Mouse (Mus musculus): Measurements from ENCODE around the gene Zc3h12a.

The Zc3h12a gene

DNA sequence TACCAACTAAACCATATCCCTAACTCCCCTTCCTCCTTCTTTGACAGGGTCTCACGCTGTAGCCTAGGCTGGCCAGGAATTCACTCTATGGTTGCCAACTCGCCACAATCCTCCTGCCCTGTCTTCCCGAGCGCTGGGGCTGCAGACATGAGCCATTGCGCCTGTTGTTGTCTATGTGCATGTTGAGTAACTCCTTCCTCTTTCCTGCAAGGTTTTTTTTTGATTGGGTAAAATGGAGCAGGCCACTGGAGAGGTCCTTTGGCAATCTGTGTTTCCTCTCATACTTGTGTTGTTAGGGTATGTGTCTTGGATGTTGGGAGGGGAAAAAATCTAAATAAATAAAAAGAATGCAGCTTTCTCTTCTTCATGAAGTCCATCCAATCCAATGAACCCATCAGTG lies 16.6 kb upstream of the Zc3h12a start:
- DNase-seq, result no peak

DNA sequence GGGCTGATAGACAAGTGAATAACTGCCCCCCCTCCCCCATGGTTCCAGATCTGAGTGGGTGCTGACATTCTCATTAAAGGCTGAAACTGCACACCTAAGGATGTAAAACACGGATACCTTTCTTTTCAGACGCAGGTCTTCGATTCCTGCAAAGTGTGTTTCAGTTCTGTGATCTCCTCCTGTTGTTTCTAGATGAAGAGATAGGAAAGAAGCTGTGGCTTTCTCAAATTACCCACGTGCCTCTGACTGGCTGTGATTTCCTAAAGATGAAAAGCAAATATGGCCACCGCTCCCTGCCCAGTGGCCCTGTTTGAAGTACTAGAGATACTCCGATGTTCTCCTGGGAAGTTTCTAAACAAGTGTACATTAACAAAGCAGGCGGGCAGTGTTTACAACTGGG lies 10.7 kb upstream of the Zc3h12a start:
- no peak for DNase-seq

DNA sequence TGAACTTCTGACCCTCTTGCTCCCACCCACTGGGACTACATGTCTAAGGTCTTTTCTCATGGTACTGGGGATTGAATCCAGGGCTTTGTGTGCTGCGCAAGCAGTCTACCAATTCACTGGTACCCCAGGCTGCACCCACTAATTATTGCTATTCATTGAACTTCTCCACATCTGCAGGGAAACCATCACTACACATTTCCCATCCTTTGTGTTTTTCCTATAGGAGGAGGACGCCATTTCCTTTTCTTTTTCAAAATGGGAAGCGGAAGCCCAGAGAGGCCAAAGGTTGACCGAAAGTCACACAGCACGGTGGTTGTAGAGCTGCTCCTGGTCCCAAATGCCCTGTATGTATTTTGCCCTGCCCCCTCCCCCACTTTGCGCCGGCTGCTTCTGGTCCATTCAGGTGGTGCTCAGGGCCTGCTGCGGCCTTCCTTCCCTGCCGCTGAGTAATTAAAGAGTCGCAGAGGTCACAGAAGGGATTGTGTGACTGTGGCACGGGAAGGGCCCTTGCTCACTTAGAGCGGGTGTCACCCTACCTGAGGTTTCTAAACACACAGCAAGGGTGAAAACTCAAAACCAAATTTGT lies 8.8 kb upstream of the Zc3h12a start:
- no peak for DNase-seq

DNA sequence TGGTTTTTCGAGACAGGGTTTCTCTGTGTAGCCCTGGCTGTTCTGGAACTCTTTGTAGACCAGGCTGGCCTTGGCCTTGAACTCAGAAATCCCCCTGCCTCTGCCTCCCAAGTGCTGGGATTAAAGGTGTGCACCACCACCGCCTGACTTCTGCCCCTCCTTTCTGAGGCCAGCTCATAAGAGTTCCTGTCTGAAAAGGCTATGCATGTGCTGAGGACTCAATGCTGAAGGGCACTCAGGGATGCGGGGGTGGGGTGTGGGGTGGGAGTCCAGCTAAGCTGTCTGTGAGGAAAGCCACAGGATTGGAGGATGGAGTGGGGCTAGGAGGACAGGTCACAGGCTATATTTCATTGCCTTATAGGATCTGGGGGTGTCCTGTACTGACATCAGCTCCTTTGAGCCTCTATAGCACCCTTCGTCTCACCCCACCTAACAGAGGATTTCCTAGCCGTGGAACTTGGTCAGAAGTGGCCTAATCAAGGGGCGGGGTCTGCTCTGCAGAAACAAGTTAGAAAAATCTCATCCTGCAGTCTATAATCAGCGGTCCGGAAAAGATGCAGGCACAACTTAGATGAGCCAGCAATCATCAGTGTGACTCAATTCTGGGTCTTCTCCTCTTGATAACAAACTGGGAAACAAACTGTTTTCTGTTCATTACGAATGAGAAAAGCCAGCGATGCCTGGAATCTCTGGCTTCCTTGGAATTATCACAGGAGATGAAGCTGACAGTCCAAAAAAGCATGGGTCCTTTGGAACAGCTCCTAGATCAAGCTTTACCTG lies 7.6 kb upstream of the Zc3h12a start:
- no peak for DNase-seq

GRCm38 (mm10) chr4:125134631-125135030 lies 7.0 kb upstream of the Zc3h12a start:
- no peak for DNase-seq

DNA sequence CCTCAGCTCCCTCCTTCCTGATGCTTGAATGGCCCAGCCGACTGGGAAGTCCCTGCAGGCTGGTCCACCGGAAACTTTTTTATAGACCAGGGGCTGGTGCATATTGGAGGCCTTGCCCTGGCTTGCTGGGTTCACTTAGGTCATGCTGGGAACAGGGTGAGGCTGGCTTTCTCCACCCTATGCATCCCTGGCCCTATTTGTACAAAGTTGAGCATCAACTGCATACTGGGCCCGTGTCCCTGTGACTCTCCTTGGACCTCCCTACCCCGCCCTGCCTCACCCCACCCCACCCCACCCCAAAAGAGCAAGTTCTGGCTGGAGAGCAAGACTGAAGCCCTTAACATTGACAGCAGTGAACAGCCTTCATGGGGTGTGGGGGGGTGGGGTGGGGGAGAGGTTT lies 6.6 kb upstream of the Zc3h12a start:
- DNase-seq, result no peak

DNA sequence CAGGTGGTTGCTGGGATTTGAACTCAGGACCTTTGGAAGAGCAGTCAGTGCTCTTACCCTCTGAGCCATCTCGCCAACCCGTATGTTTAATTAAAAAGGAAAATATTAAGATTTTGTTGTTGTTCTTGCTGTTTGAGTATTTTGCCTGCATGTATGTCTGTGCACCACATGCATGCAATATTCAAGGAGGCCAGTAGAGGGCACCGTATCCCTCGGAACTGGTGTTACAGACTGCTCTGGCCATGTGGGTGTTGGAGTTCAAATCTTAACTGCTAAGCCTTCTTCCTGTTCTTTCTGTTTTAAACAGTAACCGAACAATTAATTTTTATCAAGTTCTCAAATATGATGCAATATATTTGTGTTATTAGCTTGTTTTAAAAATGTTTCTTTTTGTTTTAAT lies 4.8 kb upstream of the Zc3h12a start:
- peak; percentile 82 for DNase-seq

DNA sequence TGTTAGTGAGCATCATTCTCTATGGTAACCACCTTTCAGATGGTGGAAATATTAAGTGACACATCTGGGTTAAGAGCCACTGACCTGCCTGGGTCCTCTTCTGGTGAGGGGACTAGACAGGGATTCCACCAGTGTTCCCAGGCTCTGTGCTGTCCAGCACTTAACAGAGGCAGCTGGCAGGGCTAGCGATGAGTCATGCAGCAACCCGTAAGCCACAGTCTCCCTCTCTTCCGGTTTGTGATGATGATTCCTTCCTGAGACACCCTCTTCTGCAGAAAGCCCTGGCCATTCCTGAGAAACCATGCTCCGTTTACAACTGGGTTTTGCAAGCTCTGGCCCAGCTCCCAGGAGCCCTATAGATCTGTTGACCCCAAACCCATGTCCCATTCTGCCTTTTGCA lies 3.9 kb upstream of the Zc3h12a start:
- DNase-seq, result no peak

DNA sequence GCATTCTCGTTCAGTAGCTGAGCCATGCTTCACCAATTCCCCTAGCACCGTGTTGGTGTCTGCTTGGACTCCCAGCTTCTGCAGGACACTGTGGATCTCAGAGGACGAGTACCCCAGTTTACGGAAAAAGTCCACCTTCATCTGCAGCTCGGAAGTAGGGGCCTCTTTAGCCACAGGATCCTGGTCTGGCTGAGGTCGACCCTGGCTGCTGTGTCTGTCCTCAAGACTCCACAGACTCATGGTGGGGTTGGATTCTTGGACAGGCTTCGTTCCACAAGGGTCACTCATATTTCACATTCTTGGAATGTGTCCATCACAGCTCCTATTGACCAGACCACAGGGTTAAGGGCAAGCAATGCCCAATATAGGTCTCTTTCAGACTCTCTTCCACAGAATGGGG lies 879 bp downstream of the Zc3h12a start:
- DNase-seq, result no peak

GRCm38 (mm10) chr4:125126186-125126585 lies 1.5 kb downstream of the Zc3h12a start:
- no peak for DNase-seq

- DNase-seq, result no peak
Measured at GRCm38 (mm10) chr4:125125361-125125921, 2.2 kb downstream of the Zc3h12a start.

- peak; percentile 74 for DNase-seq
Measured at GRCm38 (mm10) chr4:125124424-125125209, 3.0 kb downstream of the Zc3h12a start.

DNA sequence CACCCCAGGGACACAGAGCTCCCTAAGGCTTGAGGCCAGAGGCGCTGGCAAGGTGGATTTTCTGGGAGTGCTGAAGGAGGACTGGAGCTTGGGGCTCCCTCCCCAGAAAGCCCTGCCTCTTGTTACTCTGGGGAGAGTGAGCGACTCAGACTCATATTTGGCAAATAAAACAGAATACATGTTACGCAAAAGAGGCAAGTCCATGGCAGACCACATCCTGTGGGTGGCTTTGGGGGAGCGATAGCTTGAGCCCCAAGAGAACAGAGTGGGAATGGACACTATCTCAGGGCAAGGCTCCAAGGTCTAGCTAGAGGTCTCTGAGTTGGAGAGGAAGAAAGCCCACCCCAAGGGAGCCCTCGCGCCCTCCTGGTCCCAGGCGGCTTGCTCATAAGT lies 4.4 kb downstream of the Zc3h12a start:
- DNase-seq, result no peak

GRCm38 (mm10) chr4:125122431-125123278 lies 5.0 kb downstream of the Zc3h12a start:
- DNase-seq, result peak; percentile 83

GRCm38 (mm10) chr4:125119721-125120120 lies 7.9 kb downstream of the Zc3h12a start:
- DNase-seq, result no peak

DNA sequence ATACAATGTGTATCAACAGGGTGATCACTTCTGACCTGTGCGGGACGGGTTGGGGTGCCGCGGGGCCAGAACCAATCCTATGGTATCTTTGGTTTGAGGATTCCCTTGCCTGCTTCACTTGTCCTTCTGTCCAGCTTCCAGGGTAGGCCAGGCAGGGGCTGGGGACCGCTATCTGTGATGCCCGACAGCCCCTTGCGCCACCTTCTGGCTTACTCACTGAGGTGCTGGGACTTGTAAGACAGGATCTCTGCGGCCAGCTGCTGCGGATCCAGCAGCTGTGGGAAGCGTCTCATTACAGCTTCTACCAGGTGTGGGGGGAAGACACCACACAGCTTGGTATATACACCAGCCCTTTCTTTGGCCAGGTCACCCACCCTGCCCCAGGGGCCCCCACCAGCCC lies 8.6 kb downstream of the Zc3h12a start:
- DNase-seq, result no peak

DNA sequence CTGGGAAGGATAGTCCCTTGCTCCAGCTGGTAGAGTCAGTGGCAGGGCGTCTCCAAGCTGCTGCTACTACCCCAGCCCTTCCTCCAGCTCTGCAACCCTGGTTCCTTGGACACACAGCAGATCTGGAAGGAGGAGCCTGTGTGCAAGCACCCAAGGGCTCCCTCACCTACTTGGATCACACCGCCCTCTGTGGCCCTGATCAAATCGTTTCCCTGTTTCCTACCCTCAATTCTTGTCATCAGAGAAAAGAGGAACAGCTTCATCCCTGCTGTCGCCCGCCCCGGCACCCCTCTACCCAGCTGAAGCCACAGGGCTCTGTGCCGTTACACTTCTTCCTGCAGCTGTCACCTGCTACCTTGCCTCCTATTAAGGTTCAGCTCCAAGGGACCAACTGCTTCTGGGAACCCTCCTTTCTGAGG lies 9.7 kb downstream of the Zc3h12a start:
- DNase-seq, result peak; percentile 53

DNA sequence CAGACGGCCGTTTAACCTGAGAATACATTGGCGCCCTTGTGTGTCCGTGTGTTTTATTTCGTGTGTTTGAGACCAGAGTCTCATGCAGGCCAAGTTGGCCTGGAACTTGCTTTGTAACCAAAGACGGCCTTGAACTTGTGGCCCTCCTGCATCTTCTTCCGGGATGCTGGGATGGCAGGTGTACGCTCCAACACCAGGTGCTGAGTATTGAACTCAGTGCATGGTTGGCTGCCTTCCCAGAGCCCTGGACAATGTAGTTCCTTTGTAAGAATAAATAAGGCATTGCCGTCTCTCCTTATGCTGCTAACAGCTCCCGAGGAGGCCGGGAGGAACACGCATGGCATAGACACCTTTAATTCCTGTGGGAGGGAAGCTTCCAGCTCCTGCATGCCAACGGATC lies 10.7 kb downstream of the Zc3h12a start:
- DNase-seq, result no peak

- DNase-seq, result peak; percentile 89
Measured at GRCm38 (mm10) chr4:125116090-125116861, 11.4 kb downstream of the Zc3h12a start.

GRCm38 (mm10) chr4:125115710-125116089 lies 11.9 kb downstream of the Zc3h12a start:
- DNase-seq, result peak; percentile 78

DNA sequence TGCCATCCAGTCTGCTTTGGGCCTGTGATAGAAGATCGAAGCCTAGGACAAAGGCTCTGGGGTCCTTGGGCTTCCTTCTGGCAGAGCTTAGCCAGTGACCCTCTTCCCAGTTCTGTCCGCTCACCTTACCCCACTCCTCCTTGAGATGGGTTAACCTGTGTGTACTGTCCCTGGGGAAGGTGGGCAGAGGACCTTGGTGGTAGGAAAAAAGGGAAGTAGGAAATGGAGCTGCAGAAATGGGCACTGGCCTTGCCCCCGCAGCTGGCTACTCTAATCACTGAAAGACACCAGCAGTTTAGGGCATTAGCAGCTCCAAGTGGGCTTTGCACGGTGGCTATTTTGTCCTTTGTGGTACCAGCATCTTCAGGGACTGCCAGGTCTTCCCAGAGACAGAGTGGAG lies 12.6 kb downstream of the Zc3h12a start:
- no peak for DNase-seq

GRCm38 (mm10) chr4:125114638-125115037 lies 13.0 kb downstream of the Zc3h12a start:
- DNase-seq, result peak; percentile 94
